Mouse (Mus musculus): ENCODE data around the gene Hspa14. TPM values are rescaled to one million over a fixed set of nuclear protein-coding genes. Genes with fewer than 3 reads are reported as not detected.

The Hspa14 gene
- 32.3 and 50.8 TPM in 2 replicates for polyA plus RNA-seq (2012; rRNA removed)
- polyA plus RNA-seq (2014; fragmentation: Nextera tagmentation; extraction: Ambion mirVana) = 74.0 and 83.8 TPM in 2 replicates

GRCm38 (mm10) chr2:3512552-3513454 is at the start of gene Hspa14, which contains the start of the genes Gm45902 and Cdnf:
Hspa14 (minus strand) TSS chr2:3512814.
Gm45902 (minus strand) TSS chr2:3512790.
Cdnf (plus strand) TSS chr2:3513030.
- peak within 1 kb of the TSS; percentile 78 for H3K27ac ChIP-seq

GRCm38 (mm10) chr2:3546588-3546987 is 34.0 kb upstream of the Hspa14 start:
- H3K36me3 ChIP-seq (replicated peaks; ENCODE audit: control insufficient read depth, insufficient read depth, low read depth) = no peaks in the 10 kb centered on the region
- H3K4me3 ChIP-seq (ENCODE audit: insufficient read depth in 1 of 2, low read depth in 2 of 2, low read length in 2 of 2) = no peak overlapping the region
- peak; percentile 7 to 31 (median 16) for DNase-seq (ENCODE audit: low read depth in 3 of 3, low spot score in 3 of 3)
- no peak for ATAC-seq (ENCODE audit: insufficient read depth)
- 6% methylated on average over 4 of the region's 4 CpGs for WGBS (ENCODE audit: insufficient replicate concordance)
- H3K4me1 ChIP-seq (replicated peaks; ENCODE audit: control insufficient read depth in 2 of 2, insufficient read depth in 2 of 2, low read length in 1 of 2) = peaks cover 0 to 1% of the 10 kb centered on the region in 2 experiments; a peak in 1 of 4 replicates
- H3K27me3 ChIP-seq (ENCODE audit: control insufficient read depth, insufficient read depth, low read length) = no peaks in the 10 kb centered on the region
- H3K27ac ChIP-seq = no peak overlapping the region
- no peak overlapping the region for H3K9ac ChIP-seq (replicated peaks)
- H3K9me3 ChIP-seq (ENCODE audit: control insufficient read depth, low read length) = no peaks in the 10 kb centered on the region
- no peak overlapping the region for H3K4me2 ChIP-seq (ENCODE audit: low read depth)
- TF ChIP-seq CTCF (IDR thresholded peaks at IDR 0.05; ENCODE audit: low read depth) (peak; percentile 84), EP300 (IDR thresholded peaks at IDR 0.05; ENCODE audit: low read depth) (no peak)

More at GRCm38 (mm10) chr2:3512552-3513454, at the start of gene Hspa14, which contains the start of the genes Gm45902 and Cdnf:
- WGBS (ENCODE audit: insufficient replicate concordance) = under 1% methylated on average over 60 of the region's 60 CpGs
- TF ChIP-seq CTCF (IDR thresholded peaks at IDR 0.05; ENCODE audit: low read depth) (no peak), EP300 (IDR thresholded peaks at IDR 0.05; ENCODE audit: low read depth) (peak; percentile 68)
- H3K4me3 ChIP-seq (ENCODE audit: insufficient read depth in 1 of 2, low read depth in 2 of 2, low read length in 2 of 2) = peak within 1 kb of the TSS; percentile 66 to 93
- ATAC-seq (ENCODE audit: insufficient read depth) (peak; percentile 98), DNase-seq (ENCODE audit: low read depth in 3 of 3, low spot score in 3 of 3) (peak; percentile 98 to 99 (median 98))
- peaks cover 5 to 10% of the 10 kb centered on the region in 2 experiments; a peak in 3 of 4 replicates for H3K4me1 ChIP-seq (replicated peaks; ENCODE audit: control insufficient read depth in 2 of 2, insufficient read depth in 2 of 2, low read length in 1 of 2)
- H3K36me3 ChIP-seq (replicated peaks; ENCODE audit: control insufficient read depth, insufficient read depth, low read depth) = peaks cover 25% of the 10 kb centered on the region
- peak within 1 kb of the TSS; percentile 93 for H3K4me2 ChIP-seq (ENCODE audit: low read depth)
- no peaks in the 10 kb centered on the region for H3K27me3 ChIP-seq (ENCODE audit: control insufficient read depth, insufficient read depth, low read length)
- H3K9ac ChIP-seq (replicated peaks) = peak within 1 kb of the TSS; percentile 91
- H3K9me3 ChIP-seq (ENCODE audit: control insufficient read depth, low read length) = no peaks in the 10 kb centered on the region

GRCm38 (mm10) chr2:3546055-3546454 is 33.4 kb upstream of the Hspa14 start:
- 30% methylated on average over 2 of the region's 2 CpGs for WGBS (ENCODE audit: insufficient replicate concordance)
- ATAC-seq (ENCODE audit: insufficient read depth) (peak; percentile 18; the same call in 1 of the 2 replicates), DNase-seq (ENCODE audit: low read depth in 3 of 3, low spot score in 3 of 3) (peak in 1 of 3 experiments; percentile 4)
- no peak overlapping the region for H3K9ac ChIP-seq (replicated peaks)
- no peak overlapping the region for H3K4me2 ChIP-seq (ENCODE audit: low read depth)
- H3K9me3 ChIP-seq (ENCODE audit: control insufficient read depth, low read length) = no peaks in the 10 kb centered on the region
- no peak for TF ChIP-seq CTCF (IDR thresholded peaks at IDR 0.05; ENCODE audit: low read depth)
- 0 out of 2 replicates have a peak, but pooled peaks have one; percentile 18 for TF ChIP-seq EP300 (IDR thresholded peaks at IDR 0.05; ENCODE audit: low read depth)
- no peak overlapping the region for H3K27ac ChIP-seq
- no peak overlapping the region for H3K4me3 ChIP-seq (ENCODE audit: insufficient read depth in 1 of 2, low read depth in 2 of 2, low read length in 2 of 2)
- H3K27me3 ChIP-seq (ENCODE audit: control insufficient read depth, insufficient read depth, low read length) = no peaks in the 10 kb centered on the region
- H3K36me3 ChIP-seq (replicated peaks; ENCODE audit: control insufficient read depth, insufficient read depth, low read depth) = no peaks in the 10 kb centered on the region
- H3K4me1 ChIP-seq (replicated peaks; ENCODE audit: control insufficient read depth in 2 of 2, insufficient read depth in 2 of 2, low read length in 1 of 2) = peaks cover 0 to 1% of the 10 kb centered on the region in 2 experiments; a peak in 1 of 4 replicates

GRCm38 (mm10) chr2:3541307-3542079 is 28.9 kb upstream of the Hspa14 start:
- H3K9ac ChIP-seq (replicated peaks) = no peak overlapping the region
- H3K27ac ChIP-seq = no peak overlapping the region

More at GRCm38 (mm10) chr2:3541307-3542079, 28.9 kb upstream of the Hspa14 start:
- Histone ChIP-seq H3K27me3 (ENCODE audit: control insufficient read depth, insufficient read depth, low read length) (no peaks in the 10 kb centered on the region), H3K9me3 (ENCODE audit: control insufficient read depth, low read length) (no peaks in the 10 kb centered on the region), H3K4me2 (ENCODE audit: low read depth) (no peak overlapping the region), H3K36me3 (replicated peaks; ENCODE audit: control insufficient read depth, insufficient read depth, low read depth) (no peaks in the 10 kb centered on the region), H3K4me3 (ENCODE audit: insufficient read depth in 1 of 2, low read depth in 2 of 2, low read length in 2 of 2) (no peak overlapping the region), H3K4me1 (replicated peaks; ENCODE audit: control insufficient read depth in 2 of 2, insufficient read depth in 2 of 2, low read length in 1 of 2) (peaks cover 0 to 1% of the 10 kb centered on the region in 2 experiments; a peak in 1 of 4 replicates)
- 43% methylated on average over 9 of the region's 9 CpGs for WGBS (ENCODE audit: insufficient replicate concordance)
- ATAC-seq (ENCODE audit: insufficient read depth) (no peak), DNase-seq (ENCODE audit: low read depth in 3 of 3, low spot score in 3 of 3) (no peak)
- TF ChIP-seq EP300 (IDR thresholded peaks at IDR 0.05; ENCODE audit: low read depth) = no peak
- no peak for TF ChIP-seq CTCF (IDR thresholded peaks at IDR 0.05; ENCODE audit: low read depth)

Data from liver, embryonic 14.5 days (tissue).